Mouse (Mus musculus): ENCODE measurements at regions not wholly inside any gene's neighbourhood (a gene's known extent, or its start where the extent isn't known, plus 50 kb on each side); places are given as distances from the start of the nearest gene placed in this dataset.
"Not testable (repeated sequence)": the region's sequence is repeated elsewhere in the genome, so short reads cannot be mapped to it uniquely, and the experiment has no call there.

DNA sequence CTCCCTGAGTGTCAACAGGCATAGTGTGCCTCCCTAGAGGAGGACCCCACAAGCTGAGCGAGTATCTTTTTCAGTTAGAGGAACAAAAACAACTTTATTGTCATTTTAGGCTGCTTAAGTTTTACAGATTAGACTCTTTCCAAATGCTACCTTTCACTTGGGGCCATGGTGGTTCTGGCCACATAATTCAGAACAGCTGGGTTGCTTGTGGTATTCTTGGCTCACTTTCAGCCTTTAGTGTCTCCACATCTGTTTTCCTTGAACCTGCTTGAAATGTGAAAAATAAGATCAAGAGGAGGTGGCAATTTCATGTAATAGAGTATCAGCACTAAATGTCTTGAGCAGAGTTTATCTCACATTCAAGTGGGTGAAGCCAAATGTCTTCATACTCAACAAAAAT lies 402.7 kb upstream of the Ptger4 start:
- no peak for DNase-seq

DNA sequence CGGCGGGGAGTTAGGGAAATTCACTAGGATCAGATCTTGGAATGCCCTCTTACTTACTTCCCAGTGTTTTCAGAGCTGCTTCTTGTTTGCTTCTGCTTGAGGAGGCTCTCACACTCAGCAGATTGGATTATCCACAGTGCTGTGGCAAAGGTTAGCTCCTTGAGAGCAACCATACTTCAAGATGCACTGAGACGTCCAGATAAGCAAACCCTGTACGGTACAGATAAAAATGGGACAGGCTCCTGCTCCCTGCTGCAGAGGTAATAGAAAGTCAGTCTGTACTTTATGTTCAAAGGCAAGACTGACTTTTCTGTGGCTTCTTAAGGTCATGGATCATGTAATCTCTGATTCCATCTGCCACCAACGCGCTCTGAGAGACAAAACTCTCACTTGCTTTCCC lies 414.8 kb upstream of the Ptger4 start:
- no peak for DNase-seq

- DNase-seq, result peak; percentile 14 to 22
Observed at GRCm38 (mm10) chr15:5660819-5661218, 416.8 kb upstream of the Ptger4 start.

DNA sequence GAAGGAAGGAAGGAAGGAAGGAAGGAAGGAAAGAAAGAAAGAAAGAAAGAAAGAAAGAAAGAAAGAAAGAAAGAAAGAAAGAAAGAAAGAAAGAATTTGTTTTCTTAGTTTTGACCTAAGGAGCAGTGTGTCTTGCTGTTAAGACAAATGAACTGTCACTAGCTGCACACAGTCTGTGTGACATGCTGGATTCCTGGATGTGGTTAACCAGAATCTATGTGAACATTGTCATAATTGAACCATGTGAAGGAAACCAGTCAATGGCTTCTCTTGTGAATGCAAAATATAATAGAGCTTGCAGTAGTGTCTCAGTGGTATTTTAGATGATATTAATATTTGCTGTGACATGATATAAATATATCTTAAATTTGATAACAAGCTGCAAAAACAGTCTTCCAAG lies 427.8 kb upstream of the Ptger4 start:
- DNase-seq, result no peak

GRCm38 (mm10) chr15:5676704-5677103 lies 432.7 kb upstream of the Ptger4 start:
- DNase-seq, result no peak

DNA sequence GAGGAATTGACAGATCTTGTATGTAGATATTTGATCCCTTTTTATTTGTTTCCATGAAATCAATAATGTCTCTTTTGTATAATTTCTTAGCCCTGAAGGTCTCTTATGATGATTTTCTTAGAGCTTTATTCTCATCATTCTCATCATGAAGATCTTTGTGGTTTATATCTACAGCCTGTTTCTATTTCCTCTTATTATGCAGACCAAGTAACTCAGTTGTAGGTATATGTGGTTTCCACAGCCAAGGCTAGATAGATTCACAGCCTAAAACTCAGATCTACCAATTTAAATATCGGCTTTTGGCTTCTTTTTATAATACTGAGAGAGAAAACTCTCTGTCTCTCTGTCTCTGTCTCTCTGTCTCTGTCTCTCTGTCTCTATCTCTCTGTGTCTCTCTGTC lies 449.8 kb upstream of the Ptger4 start:
- DNase-seq, result no peak

DNA sequence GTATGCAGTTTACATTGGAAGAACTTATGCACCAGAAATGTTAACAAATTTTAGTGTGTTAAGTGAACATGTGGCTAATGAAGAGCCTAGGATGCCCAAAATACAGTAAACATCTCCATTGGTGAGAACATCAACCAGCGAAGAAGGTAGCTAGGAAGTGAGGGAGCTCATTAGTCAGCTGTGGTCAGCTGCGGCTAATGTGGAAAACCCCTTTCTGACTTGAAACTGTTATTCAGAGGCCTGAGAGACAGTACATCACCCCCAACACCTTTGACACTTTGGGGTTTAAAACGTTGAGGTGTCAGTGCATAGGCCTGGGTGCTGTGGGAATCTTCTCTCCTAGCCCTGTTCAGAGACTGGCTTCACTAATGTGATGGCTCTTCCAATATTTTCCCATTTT lies 451.0 kb upstream of the Ptger4 start:
- DNase-seq, result no peak

GRCm38 (mm10) chr15:5708454-5708853 lies 464.5 kb upstream of the Ptger4 start:
- no peak for DNase-seq

DNA sequence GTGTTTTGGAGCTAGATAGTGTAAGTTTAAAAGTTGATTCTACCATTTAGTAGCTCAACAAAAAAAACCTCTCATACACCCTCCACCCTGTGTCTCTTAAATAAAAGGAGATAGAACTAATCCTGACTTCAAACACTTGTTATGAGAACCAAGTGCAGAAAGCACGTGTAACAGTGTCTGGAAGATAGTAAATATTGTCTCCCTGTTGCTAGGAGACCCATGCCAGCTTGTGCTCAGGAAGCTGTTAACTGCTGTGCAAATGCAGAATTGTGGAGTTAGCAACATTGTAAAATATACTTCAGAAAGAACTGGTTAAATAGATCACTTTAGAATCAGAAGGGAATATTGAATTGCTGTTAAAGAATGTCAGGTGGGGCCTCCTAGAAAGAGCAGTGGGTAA lies 496.7 kb upstream of the Ptger4 start:
- no peak for DNase-seq

GRCm38 (mm10) chr15:5743893-5744292 lies 499.9 kb upstream of the Ptger4 start:
- DNase-seq, result no peak

- DNase-seq, result no peak
Observed at GRCm38 (mm10) chr15:5758690-5759089, 514.7 kb upstream of the Ptger4 start.

DNA sequence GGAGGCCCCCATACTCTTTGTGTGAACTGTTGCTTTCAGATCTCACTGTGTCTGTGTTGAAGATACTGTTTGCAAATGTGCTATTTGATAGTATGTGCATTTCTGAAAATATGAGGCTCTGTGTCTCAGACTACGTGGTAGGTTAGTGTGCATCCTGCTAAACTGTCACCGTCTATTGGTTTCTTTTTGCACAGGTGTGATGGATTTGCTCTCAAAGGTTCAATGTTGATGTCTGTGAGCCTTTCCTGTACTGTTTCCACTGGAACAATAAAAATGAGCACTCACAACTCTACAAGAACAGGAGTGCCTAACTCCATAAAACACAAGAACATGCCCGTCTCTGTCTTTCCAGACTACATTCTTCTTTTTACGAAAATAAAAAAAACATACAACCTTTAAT lies 518.2 kb upstream of the Ptger4 start:
- DNase-seq, result no peak

GRCm38 (mm10) chr15:5777074-5777473 lies 522.5 kb upstream of the Dab2 start:
- no peak for DNase-seq

DNA sequence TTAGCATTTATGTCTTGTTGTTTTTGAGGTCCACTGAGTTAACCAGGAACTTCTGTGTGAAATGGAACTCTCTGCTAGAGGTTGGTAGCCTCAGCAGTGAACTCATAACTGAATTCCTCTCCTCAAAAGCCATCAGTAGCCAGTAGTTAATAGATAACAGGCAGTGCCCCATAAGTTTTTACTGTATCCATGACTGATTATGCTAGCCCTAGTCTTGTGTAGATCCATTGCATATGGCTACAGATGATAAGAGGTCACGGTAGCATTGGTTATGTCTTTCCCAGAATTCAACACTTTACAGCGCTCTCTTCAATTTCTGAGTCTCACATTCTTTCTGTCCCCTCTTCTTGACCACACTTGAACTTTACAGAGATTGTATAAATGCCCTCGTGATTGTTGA lies 499.7 kb upstream of the Dab2 start:
- no peak for DNase-seq

GRCm38 (mm10) chr15:5811154-5811732 lies 488.3 kb upstream of the Dab2 start:
- DNase-seq, result no peak

- DNase-seq, result no peak
Observed at GRCm38 (mm10) chr15:5811958-5812357, 487.6 kb upstream of the Dab2 start.

DNA sequence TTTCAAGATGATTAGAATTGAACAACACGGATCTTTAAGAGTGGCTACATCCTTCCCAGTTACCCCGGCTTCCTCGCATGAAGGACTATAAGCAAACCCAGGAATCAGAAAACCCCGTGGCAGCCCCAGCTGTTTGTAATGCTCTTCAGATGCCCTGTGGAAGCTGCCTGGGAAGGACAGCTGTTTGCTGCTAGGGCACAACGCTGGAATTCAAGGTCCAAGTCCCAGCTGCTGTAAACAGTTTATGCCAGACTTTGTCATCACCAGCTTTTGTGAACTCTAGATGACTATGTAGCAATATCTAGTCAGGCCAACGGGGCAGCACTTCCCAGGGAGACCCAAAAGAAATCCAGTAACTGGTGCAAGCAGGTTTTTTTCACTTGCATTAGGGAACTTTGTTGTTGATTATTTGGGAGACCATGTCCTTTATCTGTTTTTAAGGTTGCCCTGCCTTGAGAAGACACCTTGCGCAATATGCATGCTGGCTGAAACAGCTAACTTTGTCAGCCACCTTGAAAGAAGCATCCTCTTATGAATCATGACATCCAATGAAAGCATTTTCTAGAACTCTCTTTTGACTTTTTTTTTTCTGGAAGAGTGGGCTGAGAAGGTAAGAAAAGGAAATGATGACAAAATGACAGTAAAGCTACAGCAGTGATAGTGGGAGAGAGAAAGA lies 481.5 kb upstream of the Dab2 start:
- DNase-seq, result no peak

- DNase-seq, result no peak
Observed at GRCm38 (mm10) chr15:5839963-5840362, 459.6 kb upstream of the Dab2 start.

DNA sequence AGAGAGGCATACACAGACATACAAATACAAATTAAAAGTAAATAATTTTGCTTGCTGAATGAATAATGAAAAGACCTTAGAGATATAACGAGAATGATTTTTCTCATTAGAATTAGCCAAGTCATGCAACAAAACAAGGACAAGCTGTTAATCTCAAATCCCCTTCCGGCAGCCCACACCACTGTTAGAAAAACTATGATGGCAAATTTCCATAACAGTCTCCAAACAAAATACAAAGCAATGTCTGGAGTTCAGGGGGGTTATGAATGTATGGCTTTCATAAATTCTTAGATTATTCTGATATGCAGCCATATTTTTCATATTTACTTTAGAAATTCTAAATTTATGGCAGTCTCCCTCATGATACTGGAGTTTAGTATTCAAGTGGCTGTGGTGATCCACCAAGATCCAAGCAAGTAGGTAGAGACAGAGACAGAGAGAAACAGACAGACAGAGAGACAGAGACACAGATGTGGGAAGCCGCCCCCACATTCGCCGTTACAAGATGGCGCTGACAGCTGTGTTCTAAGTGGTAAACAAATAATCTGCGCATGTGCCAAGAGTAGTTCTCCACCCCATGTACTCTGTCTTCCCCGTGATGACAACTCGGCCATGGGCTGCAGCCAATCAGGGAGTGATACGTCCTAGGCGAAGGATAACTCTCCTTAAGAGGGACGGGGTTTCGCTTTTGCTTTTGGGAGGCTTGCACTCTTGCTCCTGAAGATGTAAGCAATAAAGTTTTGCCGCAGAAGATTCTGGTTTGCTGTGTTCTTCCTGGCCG lies 458.0 kb upstream of the Dab2 start:
- DNase-seq, result not testable (repeated sequence)

DNA sequence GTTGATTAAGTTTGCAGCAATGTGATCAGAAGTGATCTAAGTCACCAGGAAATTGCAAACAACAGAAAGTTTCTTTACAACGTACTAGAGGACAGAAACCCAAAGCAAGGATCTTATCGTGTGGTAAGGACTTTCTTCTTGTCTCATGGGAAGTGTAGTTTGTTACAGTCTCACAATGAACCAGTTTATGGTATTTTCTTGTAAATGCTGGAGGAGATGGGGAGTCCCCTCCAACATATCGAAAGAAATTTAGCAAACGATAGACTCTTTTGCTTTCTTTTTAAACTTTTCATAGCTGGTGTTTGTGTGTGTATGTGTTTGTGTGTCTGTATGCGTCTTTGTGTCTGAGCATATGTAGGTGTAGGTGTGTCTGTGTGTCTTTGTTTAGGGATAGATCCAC lies 453.0 kb upstream of the Dab2 start:
- no peak for DNase-seq

GRCm38 (mm10) chr15:5847413-5848100 lies 452.0 kb upstream of the Dab2 start:
- no peak for DNase-seq

DNA sequence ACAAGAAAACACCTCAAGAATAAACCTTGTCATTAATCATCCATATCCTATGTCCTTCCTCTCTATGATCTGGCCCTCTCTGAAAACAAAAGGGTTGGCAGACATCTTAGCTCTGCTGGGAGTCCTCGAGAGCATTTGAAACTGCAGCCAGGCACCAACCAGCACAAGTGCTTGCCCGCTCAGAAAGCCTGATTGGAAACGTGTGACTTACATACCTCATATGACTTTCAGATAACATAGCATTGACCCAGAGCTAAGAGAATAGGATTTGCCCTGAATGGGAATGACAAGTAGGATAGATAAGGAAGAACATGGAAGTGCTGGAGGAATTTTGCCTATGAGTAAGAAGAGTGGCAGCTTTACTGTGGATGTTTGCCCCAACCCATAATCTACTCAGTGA lies 447.1 kb upstream of the Dab2 start:
- no peak for DNase-seq

DNA sequence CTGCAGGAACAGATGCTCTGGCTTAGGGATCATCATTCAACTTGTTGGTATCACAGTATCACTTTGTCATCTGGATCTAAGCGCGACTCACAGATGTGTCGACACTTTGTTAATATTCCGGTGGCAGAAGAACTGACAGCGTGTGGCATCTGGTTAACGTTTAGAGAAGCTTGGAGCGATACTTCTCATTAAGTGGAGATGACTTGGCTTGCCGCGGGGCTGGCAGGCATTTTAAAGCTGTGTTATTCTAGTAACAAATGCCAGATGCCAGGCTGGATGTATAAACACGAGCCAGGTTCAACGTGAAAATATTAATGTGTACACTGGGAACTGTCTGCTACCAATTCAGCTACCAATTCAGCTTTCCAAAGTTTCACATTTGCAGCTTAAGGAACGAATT lies 430.3 kb upstream of the Dab2 start:
- DNase-seq, result no peak

DNA sequence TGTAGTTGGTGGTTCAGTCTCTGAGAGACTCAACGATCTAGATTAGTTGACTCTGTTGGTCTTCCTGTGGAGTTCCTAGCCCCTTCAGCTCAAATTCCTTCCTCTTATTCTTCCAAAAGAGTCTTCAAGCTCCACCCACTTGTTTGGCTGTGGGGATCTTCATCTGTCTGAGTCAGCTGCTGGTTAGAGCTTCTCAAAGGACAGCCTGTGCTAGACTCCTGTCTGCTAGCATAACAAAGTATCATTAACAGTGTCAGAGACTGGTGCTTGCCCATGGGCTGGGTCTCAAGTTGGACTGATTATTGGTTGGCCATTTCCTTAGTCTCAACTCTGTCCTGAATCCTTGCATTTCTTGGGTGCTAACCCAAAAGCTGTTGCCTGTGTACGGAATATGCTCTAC lies 429.7 kb upstream of the Dab2 start:
- DNase-seq, result no peak
